In genomic region chr16:62786621-62787331, GRCm38 (mm10) we compare ENCODE assay signal across 8 mouse cellular contexts. TPM values are rescaled to one million over a fixed set of nuclear protein-coding genes. Genes with fewer than 3 reads are reported as not detected.
DNase-seq lines count a peak whose midpoint lies in the region; ATAC-seq lines count a peak whose summit lies in the region.

Gene Nsun3, minus strand, starts transcription at chr16:62786818.

- peaks cover 14% of the 10 kb centered on the region for H3K4me1 ChIP-seq in hindbrain, embryonic 12.5 days

- 2% methylated on average over 41 of the region's 41 CpGs for WGBS in hindbrain, embryonic 12.5 days

- no peaks in the 10 kb centered on the region for H3K27me3 ChIP-seq in hindbrain, embryonic 12.5 days

- H3K27ac ChIP-seq in hindbrain, embryonic 12.5 days, result peak within 1 kb of the TSS; percentile 88

- peak within 1 kb of the TSS; percentile 71 for H3K4me2 ChIP-seq in hindbrain, embryonic 12.5 days (replicated peaks)

- H3K36me3 ChIP-seq in hindbrain, embryonic 12.5 days, result no peaks in the 10 kb centered on the region

- DNase-seq in NIH3T3 (ENCODE audit: low read depth), result peak; percentile 97
- peak; percentile 95 to 96 for DNase-seq in cerebellum, postnatal 10 days
- peak; percentile 91 to 92 for DNase-seq in frontal cortex, postnatal 10 days (ENCODE audit: low spot score in 2 of 2)
- peak; percentile 91 to 94 for DNase-seq in layer of hippocampus, postnatal 14 days (ENCODE audit: low spot score in 2 of 2)
- peak; percentile 91 for DNase-seq in lung, postnatal 14 days
- peak; percentile 94 for DNase-seq in retina, adult 2 months (ENCODE audit: low read depth, low spot score)
- peak; percentile 86 to 94 for DNase-seq in thymus, postnatal 36 days

- peak; percentile 96 for ATAC-seq in hindbrain, embryonic 12.5 days (ENCODE audit: low FRiP score)

- peak within 1 kb of the TSS; percentile 79 for H3K9ac ChIP-seq in hindbrain, embryonic 12.5 days

- H3K9me3 ChIP-seq in hindbrain, embryonic 12.5 days (replicated peaks), result no peaks in the 10 kb centered on the region

- H3K4me3 ChIP-seq in hindbrain, embryonic 12.5 days, result peak within 1 kb of the TSS; percentile 78

RNA-seq across cellular contexts. Expression of gene Nsun3, which starts in this region (rescaled TPM):
- 10.5 and 12.6 TPM in 2 replicates for polyA plus RNA-seq in hindbrain, embryonic 12.5 days (2016; fragmentation: Nextera tagmentation; extraction: Ambion mirVana)
- total RNA-seq in layer of hippocampus, postnatal 14 days (2021), result 10 to 100 TPM; 10.3 to 14.8 TPM

Comparison
In these comparisons a context has a peak if more than half of its experiments do, and no peak if none do; other contexts are left out.
1. Peak in every context shown above with its lines: DNase-seq, ATAC-seq, H3K4me3 ChIP-seq and H3K27ac ChIP-seq.